Mouse (Mus musculus): ENCODE results near the gene Milr1. TPM values are rescaled to one million over a fixed set of nuclear protein-coding genes. Genes with fewer than 3 reads are reported as not detected.
"Not testable (repeated sequence)": the region's sequence is repeated elsewhere in the genome, so short reads cannot be mapped to it uniquely, and the experiment has no call there.

The Milr1 gene
- polyA plus RNA-seq, 1 experiment from 2014 or later = 1.9 TPM

DNA sequence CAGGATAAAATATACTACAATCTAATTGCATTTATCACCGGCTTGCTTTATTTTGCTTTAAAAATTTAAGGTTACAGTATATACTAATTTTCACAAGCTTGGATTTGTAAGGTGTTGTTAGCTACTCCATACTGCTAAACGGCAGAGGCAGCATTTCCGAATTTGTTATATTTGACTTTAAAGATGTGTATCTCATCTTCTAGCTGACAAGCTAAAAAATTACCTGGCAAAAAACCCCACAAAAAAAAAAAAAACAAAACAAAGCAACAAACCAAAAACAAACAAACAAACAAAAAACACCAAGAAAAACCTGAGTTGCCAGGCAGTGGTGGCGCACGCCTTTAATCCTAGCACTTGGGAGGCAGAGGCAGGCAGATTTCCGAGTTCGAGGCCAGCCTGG, 27.1 kb downstream of the Milr1 start:
- 87% methylated on average over 7 of the region's 7 CpGs for WGBS
- H3K4me3 ChIP-seq (ENCODE audit: low read length) = no peak overlapping the region
- peaks cover 38% of the 10 kb centered on the region for H3K36me3 ChIP-seq (ENCODE audit: control insufficient read depth, insufficient read depth, low read length)
- H3K27me3 ChIP-seq (ENCODE audit: control insufficient read depth, insufficient read depth, low read depth, low read length) = no peaks in the 10 kb centered on the region
- ATAC-seq (ENCODE audit: low read depth) = no peak
- no peak overlapping the region for H3K27ac ChIP-seq (ENCODE audit: low read length)
- peak overlapping the region; percentile 69 for H3K4me2 ChIP-seq (ENCODE audit: low read depth, low read length)
- no peaks in the 10 kb centered on the region for H3K4me1 ChIP-seq (replicated peaks; ENCODE audit: control insufficient read depth, insufficient read depth, low read length)
- no peaks in the 10 kb centered on the region for H3K9me3 ChIP-seq (ENCODE audit: control insufficient read depth, low read length)
- no peak overlapping the region for H3K9ac ChIP-seq (ENCODE audit: low read length)

DNA sequence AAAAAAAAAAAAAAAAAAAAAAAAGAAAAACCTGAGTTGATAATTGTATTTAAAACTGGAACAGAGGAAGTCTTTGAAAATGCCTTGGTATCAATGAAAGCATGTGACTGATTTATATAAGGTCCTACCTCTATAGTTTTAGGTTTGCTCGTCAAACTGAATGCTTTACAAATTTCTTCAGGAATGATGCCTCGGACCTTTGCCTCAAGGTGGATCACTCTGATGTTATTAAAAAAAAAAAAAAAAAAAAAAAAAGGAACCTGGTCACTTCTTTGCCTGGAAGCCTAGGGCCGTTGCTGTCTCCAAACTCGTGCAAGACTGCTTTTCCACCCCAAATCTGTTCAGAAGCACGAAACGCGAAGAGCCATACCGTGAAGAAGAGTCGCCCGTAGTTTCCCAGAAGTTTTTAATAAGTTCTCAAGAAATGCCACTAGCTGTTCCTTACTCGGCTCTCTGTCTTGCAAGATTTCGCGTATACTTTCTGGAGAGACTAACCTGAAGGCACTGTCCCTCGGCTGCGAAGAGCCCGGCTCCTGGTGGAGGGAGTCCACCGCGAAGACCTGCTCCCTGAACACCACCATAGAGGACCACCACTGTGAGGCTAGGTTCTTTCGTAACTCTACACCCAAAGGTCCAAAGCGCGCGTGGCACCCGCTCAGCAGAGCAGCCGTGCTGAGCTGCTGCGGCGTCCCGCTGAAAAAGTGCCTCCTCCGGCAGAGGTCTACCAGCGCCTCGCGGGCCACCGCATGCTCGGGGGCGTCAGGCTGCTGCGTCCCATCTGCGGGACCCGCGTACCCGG, 27.8 kb downstream of the Milr1 start:
- 2% methylated on average over 39 of the region's 39 CpGs for WGBS
- no peaks in the 10 kb centered on the region for H3K9me3 ChIP-seq (ENCODE audit: control insufficient read depth, low read length)
- H3K36me3 ChIP-seq (ENCODE audit: control insufficient read depth, insufficient read depth, low read length) = peaks cover 39% of the 10 kb centered on the region
- peak overlapping the region; percentile 98 for H3K27ac ChIP-seq (ENCODE audit: low read length)
- peak; percentile 84 for ATAC-seq (ENCODE audit: low read depth)
- peak overlapping the region; percentile 93 for H3K4me3 ChIP-seq (ENCODE audit: low read length)
- H3K9ac ChIP-seq (ENCODE audit: low read length) = peak overlapping the region; percentile 96
- H3K27me3 ChIP-seq (ENCODE audit: control insufficient read depth, insufficient read depth, low read depth, low read length) = no peaks in the 10 kb centered on the region
- H3K4me1 ChIP-seq (replicated peaks; ENCODE audit: control insufficient read depth, insufficient read depth, low read length) = no peaks in the 10 kb centered on the region
- peak overlapping the region; percentile 69 for H3K4me2 ChIP-seq (ENCODE audit: low read depth, low read length)

DNA sequence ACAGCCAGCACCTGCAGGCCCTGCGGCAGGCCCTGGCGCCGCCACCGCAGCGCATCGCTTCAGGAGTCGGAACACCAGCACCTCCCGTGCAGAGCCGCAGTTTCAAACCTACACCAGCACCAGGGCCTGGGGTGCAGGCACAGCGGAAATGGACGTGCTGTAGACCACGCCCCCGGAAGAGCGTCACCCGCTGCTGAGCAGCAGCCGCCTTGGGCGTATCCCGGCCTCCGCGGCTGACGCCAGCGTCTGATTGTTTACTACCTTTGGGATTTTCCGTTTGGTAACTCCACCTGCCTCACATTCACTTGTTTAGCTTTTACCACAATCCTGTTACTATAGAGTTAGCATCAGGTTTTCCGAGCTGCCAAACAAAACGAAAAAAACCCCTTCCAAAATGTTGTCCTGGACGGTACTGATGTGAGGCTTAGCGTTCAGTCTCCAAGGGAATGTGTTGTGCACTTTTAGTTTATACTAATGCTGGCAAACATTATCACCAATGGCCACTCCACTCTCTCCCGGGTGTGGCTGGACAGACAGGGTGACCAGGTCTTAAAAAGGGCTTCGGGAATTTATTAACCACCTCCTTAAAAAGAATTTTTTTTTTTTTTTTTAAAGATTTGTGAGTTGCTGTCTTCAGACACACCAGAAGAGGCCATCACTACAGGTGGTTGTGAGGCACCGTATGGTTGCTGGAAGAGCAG, 28.5 kb downstream of the Milr1 start, which contains the start of gene Polg2:
Polg2 (minus strand) TSS at position 150 of the 701 bp plus-strand sequence.
- Histone ChIP-seq H3K9ac (ENCODE audit: low read length) (peak within 1 kb of the TSS; percentile 96), H3K27me3 (ENCODE audit: control insufficient read depth, insufficient read depth, low read depth, low read length) (no peaks in the 10 kb centered on the region), H3K4me2 (ENCODE audit: low read depth, low read length) (peak within 1 kb of the TSS; percentile 69), H3K4me3 (ENCODE audit: low read length) (peak within 1 kb of the TSS; percentile 93), H3K36me3 (ENCODE audit: control insufficient read depth, insufficient read depth, low read length) (peaks cover 38% of the 10 kb centered on the region), H3K9me3 (ENCODE audit: control insufficient read depth, low read length) (no peaks in the 10 kb centered on the region), H3K4me1 (replicated peaks; ENCODE audit: control insufficient read depth, insufficient read depth, low read length) (no peaks in the 10 kb centered on the region), H3K27ac (ENCODE audit: low read length) (peak within 1 kb of the TSS; percentile 98)
- ATAC-seq (ENCODE audit: low read depth) = peak; percentile 99
- 1% methylated on average over 30 of the region's 30 CpGs for WGBS

DNA sequence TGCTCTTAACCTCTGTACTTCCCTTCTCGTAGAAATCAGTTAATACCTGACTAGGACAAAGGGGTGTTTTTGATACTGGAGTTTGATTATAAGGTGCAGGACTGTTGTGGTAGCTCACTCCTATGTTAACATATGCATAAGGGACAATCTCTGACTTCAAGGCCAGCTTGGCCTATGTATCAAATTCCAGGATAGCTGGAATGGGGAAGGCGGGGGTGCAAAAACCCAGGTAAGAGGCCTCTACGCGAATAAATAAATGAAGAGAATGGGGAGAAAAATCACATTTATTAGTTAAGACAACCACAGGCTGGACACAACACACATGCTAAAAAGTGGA, 29.0 kb downstream of the Milr1 start:
- peak overlapping the region; percentile 69; the same call in 1 of the 2 replicates for H3K4me2 ChIP-seq (ENCODE audit: low read depth, low read length)
- peak overlapping the region; percentile 93 for H3K4me3 ChIP-seq (ENCODE audit: low read length)
- WGBS = 62% methylated on average over 4 of the region's 4 CpGs
- H3K36me3 ChIP-seq (ENCODE audit: control insufficient read depth, insufficient read depth, low read length) = peaks cover 37% of the 10 kb centered on the region
- peak overlapping the region; percentile 98 for H3K27ac ChIP-seq (ENCODE audit: low read length)
- H3K27me3 ChIP-seq (ENCODE audit: control insufficient read depth, insufficient read depth, low read depth, low read length) = no peaks in the 10 kb centered on the region
- H3K9ac ChIP-seq (ENCODE audit: low read length) = peak overlapping the region; percentile 96; the same call in 1 of the 2 replicates
- ATAC-seq (ENCODE audit: low read depth) = no peak
- H3K4me1 ChIP-seq (replicated peaks; ENCODE audit: control insufficient read depth, insufficient read depth, low read length) = no peaks in the 10 kb centered on the region
- H3K9me3 ChIP-seq (ENCODE audit: control insufficient read depth, low read length) = no peaks in the 10 kb centered on the region

DNA sequence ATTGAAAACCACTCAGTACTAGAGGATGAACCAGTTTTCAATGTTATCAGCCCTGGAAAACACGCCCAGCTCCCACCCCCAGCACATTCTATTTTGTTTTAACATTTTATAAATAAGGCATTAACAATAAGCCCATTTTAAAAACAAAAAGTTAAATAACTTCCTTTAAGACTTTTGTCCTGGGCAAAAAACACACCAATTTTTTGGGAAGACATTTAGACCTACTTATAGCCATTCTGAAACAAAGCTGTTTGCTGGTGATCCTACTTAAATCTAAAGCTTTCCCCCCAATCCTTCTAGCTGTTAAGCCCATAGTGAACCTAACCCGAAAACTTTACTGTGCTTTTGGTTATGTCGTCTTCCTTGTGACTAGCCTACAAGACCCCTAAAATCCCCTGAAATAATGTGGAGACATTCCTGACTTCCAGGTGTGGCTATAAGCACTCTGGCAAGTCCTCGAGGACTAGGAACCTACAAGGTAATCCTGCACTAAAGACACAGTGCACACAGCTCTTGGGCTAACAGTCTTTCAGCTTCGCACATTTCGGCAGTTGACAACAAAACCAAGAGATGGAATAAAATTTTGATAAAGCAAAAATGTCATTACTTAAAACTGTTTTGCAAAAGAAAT, 29.7 kb downstream of the Milr1 start:
- peaks cover 43% of the 10 kb centered on the region for H3K36me3 ChIP-seq (ENCODE audit: control insufficient read depth, insufficient read depth, low read length)
- no peak overlapping the region for H3K27ac ChIP-seq (ENCODE audit: low read length)

GRCm38 (mm10) chr11:106782271-106782670, 31.2 kb downstream of the Milr1 start:
- not testable (repeated sequence) for H3K4me3 ChIP-seq (ENCODE audit: low read length); H3K9ac ChIP-seq (ENCODE audit: low read length); H3K4me2 ChIP-seq (ENCODE audit: low read depth, low read length); ATAC-seq (ENCODE audit: low read depth); H3K27me3 ChIP-seq (ENCODE audit: control insufficient read depth, insufficient read depth, low read depth, low read length); H3K27ac ChIP-seq (ENCODE audit: low read length); H3K9me3 ChIP-seq (ENCODE audit: control insufficient read depth, low read length); H3K4me1 ChIP-seq (replicated peaks; ENCODE audit: control insufficient read depth, insufficient read depth, low read length)
- H3K36me3 ChIP-seq (ENCODE audit: control insufficient read depth, insufficient read depth, low read length) = peaks cover 48% of the 10 kb centered on the region
- WGBS = 87% methylated on average over 7 of the region's 7 CpGs

More for the DNA sequence above, 29.7 kb downstream of the Milr1 start:
- Histone ChIP-seq H3K9me3 (ENCODE audit: control insufficient read depth, low read length) (no peaks in the 10 kb centered on the region), H3K4me2 (ENCODE audit: low read depth, low read length) (no peak overlapping the region), H3K27me3 (ENCODE audit: control insufficient read depth, insufficient read depth, low read depth, low read length) (no peaks in the 10 kb centered on the region), H3K9ac (ENCODE audit: low read length) (no peak overlapping the region), H3K4me3 (ENCODE audit: low read length) (no peak overlapping the region), H3K4me1 (replicated peaks; ENCODE audit: control insufficient read depth, insufficient read depth, low read length) (peaks cover 2% of the 10 kb centered on the region)
- WGBS = 71% methylated on average over 6 of the region's 6 CpGs
- no peak for ATAC-seq (ENCODE audit: low read depth)

DNA sequence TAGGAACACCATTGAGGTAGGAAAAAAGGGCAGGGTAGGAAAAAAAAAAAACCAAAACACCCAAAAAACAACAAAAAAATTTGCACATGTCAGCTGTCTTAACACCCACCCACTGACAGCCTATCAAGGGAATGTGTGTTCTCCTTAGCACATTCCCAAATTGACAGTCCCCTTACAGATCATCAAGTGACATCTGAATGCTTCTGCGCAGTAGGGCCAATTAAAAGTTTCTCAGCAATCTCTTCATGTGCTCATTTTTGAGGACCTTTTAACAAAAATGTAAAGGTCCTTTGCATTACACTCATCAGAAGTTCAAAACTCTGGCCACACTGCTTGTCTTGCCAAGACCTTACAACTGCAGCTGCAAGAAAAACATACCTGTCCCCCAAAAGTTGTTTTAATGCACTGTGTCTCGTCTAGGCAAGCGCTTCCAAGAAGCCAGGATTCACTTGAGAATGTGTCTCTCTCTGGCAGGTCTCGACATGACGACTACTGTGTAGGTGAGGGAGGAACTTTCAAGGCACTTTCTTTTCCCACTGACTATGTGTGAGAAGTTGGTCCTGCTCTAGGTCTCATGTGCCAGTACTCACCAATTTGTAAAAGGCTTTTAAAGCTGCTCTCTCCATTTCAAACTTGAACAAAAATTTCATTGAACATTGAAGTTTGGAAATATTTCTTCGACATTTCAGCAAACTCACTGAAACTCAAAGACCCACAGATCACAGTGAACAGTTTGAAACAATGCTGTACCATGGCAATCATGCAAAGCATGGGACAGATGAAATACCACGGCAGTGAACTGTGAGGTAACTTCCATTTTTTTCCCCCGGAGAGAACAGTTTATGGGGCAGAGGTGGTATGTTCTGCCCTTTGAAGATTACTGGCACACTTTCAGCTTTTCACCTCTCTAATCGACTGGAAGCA, 32.1 kb downstream of the Milr1 start:
- no peak overlapping the region for H3K9ac ChIP-seq (ENCODE audit: low read length)
- no peaks in the 10 kb centered on the region for H3K9me3 ChIP-seq (ENCODE audit: control insufficient read depth, low read length)
- ATAC-seq (ENCODE audit: low read depth) = no peak
- no peak overlapping the region for H3K4me3 ChIP-seq (ENCODE audit: low read length)
- H3K27me3 ChIP-seq (ENCODE audit: control insufficient read depth, insufficient read depth, low read depth, low read length) = no peaks in the 10 kb centered on the region
- peaks cover 48% of the 10 kb centered on the region for H3K36me3 ChIP-seq (ENCODE audit: control insufficient read depth, insufficient read depth, low read length)
- WGBS = 72% methylated on average over 9 of the region's 9 CpGs
- peaks cover 7% of the 10 kb centered on the region for H3K4me1 ChIP-seq (replicated peaks; ENCODE audit: control insufficient read depth, insufficient read depth, low read length)
- H3K4me2 ChIP-seq (ENCODE audit: low read depth, low read length) = no peak overlapping the region
- H3K27ac ChIP-seq (ENCODE audit: low read length) = no peak overlapping the region

DNA sequence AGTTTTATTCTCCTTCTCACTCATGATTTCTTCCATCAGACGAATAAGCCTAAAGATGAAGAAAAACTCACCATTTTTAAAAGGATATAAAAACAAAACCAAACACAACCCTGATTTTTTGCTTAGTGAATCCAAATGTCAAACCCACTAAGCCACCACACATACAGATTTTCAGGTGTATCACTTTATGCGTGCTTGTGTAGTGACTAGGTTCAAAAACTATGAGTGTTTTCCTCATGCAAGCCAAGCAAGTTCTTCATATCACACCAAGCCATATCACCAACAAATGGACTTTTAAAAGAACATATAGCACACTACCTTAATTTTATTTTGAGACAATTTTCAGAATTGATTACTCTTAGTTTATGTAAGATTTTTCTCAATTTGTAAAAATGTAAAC, 33.5 kb downstream of the Milr1 start:
- Histone ChIP-seq H3K27ac (ENCODE audit: low read length) (no peak overlapping the region), H3K4me2 (ENCODE audit: low read depth, low read length) (no peak overlapping the region), H3K27me3 (ENCODE audit: control insufficient read depth, insufficient read depth, low read depth, low read length) (no peaks in the 10 kb centered on the region), H3K9me3 (ENCODE audit: control insufficient read depth, low read length) (no peaks in the 10 kb centered on the region), H3K4me1 (replicated peaks; ENCODE audit: control insufficient read depth, insufficient read depth, low read length) (peaks cover 7% of the 10 kb centered on the region), H3K36me3 (ENCODE audit: control insufficient read depth, insufficient read depth, low read length) (peaks cover 48% of the 10 kb centered on the region), H3K9ac (ENCODE audit: low read length) (no peak overlapping the region), H3K4me3 (ENCODE audit: low read length) (no peak overlapping the region)
- no peak for ATAC-seq (ENCODE audit: low read depth)
- WGBS = 82% methylated on average over 2 of the region's 2 CpGs
